Mouse (Mus musculus): Measurements from ENCODE around the gene Aqp9.

The Aqp9 gene

GRCm38 (mm10) chr9:71166871-71167465 lies 1.5 kb downstream of the Aqp9 start:
- no peak for DNase-seq

- DNase-seq = no peak
These were observed 2.3 kb downstream of the Aqp9 start for GRCm38 (mm10) chr9:71166019-71166705.

- no peak for DNase-seq
These were observed 3.0 kb downstream of the Aqp9 start for GRCm38 (mm10) chr9:71165510-71165909.

GRCm38 (mm10) chr9:71165061-71165460 lies 3.4 kb downstream of the Aqp9 start:
- DNase-seq = no peak

- DNase-seq = no peak
These were observed 4.1 kb downstream of the Aqp9 start for GRCm38 (mm10) chr9:71164353-71164752.

- peak; percentile 19 for DNase-seq
These were observed 5.4 kb downstream of the Aqp9 start for GRCm38 (mm10) chr9:71162858-71163740.

GRCm38 (mm10) chr9:71162131-71162857 lies 6.2 kb downstream of the Aqp9 start:
- no peak for DNase-seq

GRCm38 (mm10) chr9:71160849-71161711 lies 7.4 kb downstream of the Aqp9 start:
- DNase-seq = no peak

- DNase-seq = no peak
These were observed 8.8 kb downstream of the Aqp9 start for GRCm38 (mm10) chr9:71159686-71160085.

- no peak for DNase-seq
These were observed 9.3 kb downstream of the Aqp9 start for GRCm38 (mm10) chr9:71159060-71159626.

- DNase-seq = no peak
These were observed 10.4 kb downstream of the Aqp9 start for GRCm38 (mm10) chr9:71157921-71158646.

GRCm38 (mm10) chr9:71156447-71157035 lies 11.9 kb downstream of the Aqp9 start:
- no peak for DNase-seq

GRCm38 (mm10) chr9:71155399-71156005 lies 13.0 kb downstream of the Aqp9 start:
- no peak for DNase-seq

GRCm38 (mm10) chr9:71151386-71151785 lies 17.1 kb downstream of the Aqp9 start:
- DNase-seq = no peak

- DNase-seq = no peak
These were observed 18.3 kb downstream of the Aqp9 start for GRCm38 (mm10) chr9:71150175-71150574.

- no peak for DNase-seq
These were observed 19.6 kb downstream of the Aqp9 start for GRCm38 (mm10) chr9:71148890-71149289.

GRCm38 (mm10) chr9:71146210-71146609 lies 22.3 kb downstream of the Aqp9 start:
- DNase-seq = no peak

- DNase-seq = no peak
These were observed 28.3 kb downstream of the Aqp9 start for GRCm38 (mm10) chr9:71140205-71140604.

GRCm38 (mm10) chr9:71138936-71139335 lies 29.5 kb downstream of the Aqp9 start:
- no peak for DNase-seq
